Mouse (Mus musculus): ENCODE measurements around the gene Tgfa. TPM values are rescaled to one million over a fixed set of nuclear protein-coding genes. Genes with fewer than 3 reads are reported as not detected.

The Tgfa gene
- polyA plus RNA-seq, 1 experiment from 2014 or later: 7.5 TPM

DNA sequence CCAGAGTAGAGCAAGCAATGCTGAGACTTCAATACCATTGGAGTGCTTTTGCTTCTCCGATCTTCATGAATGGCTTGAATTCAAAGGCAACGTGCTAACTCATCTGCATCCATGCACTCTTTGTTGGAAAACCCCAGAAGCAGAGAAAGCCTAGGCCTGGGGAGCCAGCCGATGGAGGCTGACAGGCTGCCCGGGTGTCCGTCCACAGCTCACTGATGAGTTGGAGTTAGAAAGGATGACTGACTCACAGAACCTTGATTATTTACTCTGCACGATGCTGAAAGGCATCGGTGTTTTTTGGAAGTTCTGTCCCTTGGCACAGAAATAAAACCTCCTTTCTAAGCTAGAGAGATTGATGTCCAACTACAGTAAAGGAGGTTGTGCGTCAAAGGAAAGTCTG, 55.8 kb downstream of the Tgfa start:
- WGBS: 86% methylated on average over 8 of the region's 8 CpGs
- Histone ChIP-seq H3K4me3 (ENCODE audit: low read depth, low read length) (no peak overlapping the region), H3K4me1 (replicated peaks; ENCODE audit: control insufficient read depth, insufficient read depth, low read length) (no peaks in the 10 kb centered on the region), H3K27ac (ENCODE audit: low read depth, low read length) (no peak overlapping the region), H3K27me3 (replicated peaks; ENCODE audit: control insufficient read depth, insufficient read depth, low read length) (no peaks in the 10 kb centered on the region), H3K9me3 (ENCODE audit: control insufficient read depth) (no peaks in the 10 kb centered on the region), H3K4me2 (replicated peaks; ENCODE audit: low read depth) (no peak overlapping the region), H3K9ac (ENCODE audit: low read depth, low read length) (no peak overlapping the region), H3K36me3 (ENCODE audit: control insufficient read depth, insufficient read depth) (no peaks in the 10 kb centered on the region; the same call in 1 of the 2 replicates)
- no peak for TF ChIP-seq CTCF (IDR thresholded peaks at IDR 0.05; ENCODE audit: low read depth)
- ATAC-seq: no peak

DNA sequence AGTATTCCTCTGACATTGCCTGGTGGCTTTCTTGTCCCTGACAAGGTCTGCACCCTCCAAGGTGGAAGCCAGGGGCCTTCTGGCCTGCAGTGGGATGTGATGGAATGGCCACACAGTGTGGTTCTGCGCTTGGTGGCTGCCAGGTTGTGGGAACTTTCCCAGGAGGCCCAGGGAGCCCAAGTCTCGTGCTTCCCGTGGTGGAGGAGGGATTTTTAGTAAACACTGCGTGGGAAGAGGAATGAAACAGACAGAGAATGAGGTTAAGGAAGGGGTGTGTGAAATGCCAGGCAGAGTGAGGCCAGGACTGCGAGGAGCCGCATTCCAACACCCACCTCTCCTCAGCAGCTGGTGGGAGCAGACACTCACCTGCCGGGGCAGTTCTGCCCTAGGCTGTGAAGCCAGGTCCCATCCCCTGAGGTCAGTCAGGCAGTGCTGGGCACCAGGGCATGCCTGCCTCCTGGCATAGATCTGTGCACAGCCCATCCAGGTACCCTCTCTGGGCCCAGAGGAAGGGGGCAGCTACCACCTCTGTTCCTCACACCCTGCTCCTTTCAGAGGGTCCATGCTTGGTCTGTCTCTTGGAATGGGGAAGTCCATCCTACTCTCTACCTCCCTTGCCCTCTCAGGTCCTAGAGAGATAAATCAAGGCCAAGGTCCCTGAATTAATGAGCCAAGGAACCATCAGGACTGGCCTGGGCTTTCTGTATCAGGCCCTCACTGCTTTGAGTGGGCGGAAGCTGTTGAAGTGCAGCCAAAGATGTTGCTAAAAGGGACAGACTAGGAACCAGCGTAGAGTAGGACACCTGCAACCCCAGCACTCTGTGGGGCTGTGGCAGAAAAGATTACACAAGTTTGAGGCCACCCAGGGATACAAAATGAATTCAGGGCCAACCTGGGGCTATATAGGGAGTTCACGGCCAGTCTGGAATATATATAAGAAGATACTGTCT, 57.4 kb downstream of the Tgfa start:
- no peaks in the 10 kb centered on the region for H3K27me3 ChIP-seq (replicated peaks; ENCODE audit: control insufficient read depth, insufficient read depth, low read length)
- H3K4me3 ChIP-seq (ENCODE audit: low read depth, low read length): no peak overlapping the region
- no peak overlapping the region for H3K9ac ChIP-seq (ENCODE audit: low read depth, low read length)
- H3K36me3 ChIP-seq (ENCODE audit: control insufficient read depth, insufficient read depth): no peaks in the 10 kb centered on the region; the same call in 1 of the 2 replicates
- H3K9me3 ChIP-seq (ENCODE audit: control insufficient read depth): no peaks in the 10 kb centered on the region
- H3K4me1 ChIP-seq (replicated peaks; ENCODE audit: control insufficient read depth, insufficient read depth, low read length): no peaks in the 10 kb centered on the region
- no peak for TF ChIP-seq CTCF (IDR thresholded peaks at IDR 0.05; ENCODE audit: low read depth)
- 62% methylated on average over 9 of the region's 10 CpGs for WGBS
- no peak for ATAC-seq
- no peak overlapping the region for H3K4me2 ChIP-seq (replicated peaks; ENCODE audit: low read depth)
- H3K27ac ChIP-seq (ENCODE audit: low read depth, low read length): no peak overlapping the region

DNA sequence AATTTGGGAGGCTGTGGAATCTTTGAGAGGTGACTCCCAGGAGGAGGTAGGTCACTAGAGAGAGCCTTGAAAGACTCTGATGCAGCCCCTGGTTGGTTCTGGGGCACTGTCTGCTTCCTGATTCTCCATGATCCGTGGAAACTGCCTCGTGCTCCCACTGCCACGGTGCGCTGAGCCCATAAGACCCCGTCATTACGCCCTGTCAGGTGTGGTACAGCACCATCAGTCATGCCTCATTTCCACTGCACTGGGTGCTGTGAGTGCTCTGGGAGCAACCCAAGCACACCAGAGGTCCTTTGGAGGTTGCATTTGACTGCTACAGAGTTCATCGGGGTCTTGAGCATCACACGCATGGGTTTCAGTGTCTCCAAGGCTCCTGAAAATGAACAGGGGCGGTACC, 60.9 kb downstream of the Tgfa start:
- no peaks in the 10 kb centered on the region for H3K36me3 ChIP-seq (ENCODE audit: control insufficient read depth, insufficient read depth)
- H3K4me2 ChIP-seq (replicated peaks; ENCODE audit: low read depth): no peak overlapping the region
- no peaks in the 10 kb centered on the region for H3K4me1 ChIP-seq (replicated peaks; ENCODE audit: control insufficient read depth, insufficient read depth, low read length)
- no peak overlapping the region for H3K27ac ChIP-seq (ENCODE audit: low read depth, low read length)
- H3K9ac ChIP-seq (ENCODE audit: low read depth, low read length): no peak overlapping the region
- 92% methylated on average over 9 of the region's 9 CpGs for WGBS
- H3K4me3 ChIP-seq (ENCODE audit: low read depth, low read length): no peak overlapping the region
- H3K9me3 ChIP-seq (ENCODE audit: control insufficient read depth): no peaks in the 10 kb centered on the region
- no peaks in the 10 kb centered on the region for H3K27me3 ChIP-seq (replicated peaks; ENCODE audit: control insufficient read depth, insufficient read depth, low read length)
- TF ChIP-seq CTCF (IDR thresholded peaks at IDR 0.05; ENCODE audit: low read depth): no peak
- ATAC-seq: no peak

DNA sequence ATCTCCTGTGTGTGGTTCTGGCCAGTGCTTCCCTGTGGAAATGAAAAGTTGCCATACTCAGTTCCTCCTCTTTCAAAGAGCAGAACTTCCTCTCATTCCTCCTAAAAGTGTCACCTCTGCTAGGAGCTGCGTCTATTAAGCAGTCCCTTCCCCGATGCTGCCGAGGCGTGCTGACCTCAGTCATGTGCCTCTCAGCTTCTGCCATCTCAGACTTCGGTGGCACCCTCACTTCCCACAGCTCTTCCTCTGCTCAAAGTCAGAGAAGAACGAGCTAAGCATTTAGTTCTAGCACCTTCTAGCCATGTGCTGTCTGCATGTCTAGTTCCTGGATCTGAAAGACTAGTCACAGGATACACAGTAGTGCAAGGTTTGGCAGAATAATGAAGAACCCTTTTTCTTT, 64.2 kb downstream of the Tgfa start:
- Histone ChIP-seq H3K9me3 (ENCODE audit: control insufficient read depth) (no peaks in the 10 kb centered on the region), H3K4me3 (ENCODE audit: low read depth, low read length) (no peak overlapping the region), H3K9ac (ENCODE audit: low read depth, low read length) (no peak overlapping the region), H3K4me2 (replicated peaks; ENCODE audit: low read depth) (no peak overlapping the region), H3K4me1 (replicated peaks; ENCODE audit: control insufficient read depth, insufficient read depth, low read length) (no peaks in the 10 kb centered on the region), H3K27ac (ENCODE audit: low read depth, low read length) (no peak overlapping the region), H3K27me3 (replicated peaks; ENCODE audit: control insufficient read depth, insufficient read depth, low read length) (no peaks in the 10 kb centered on the region), H3K36me3 (ENCODE audit: control insufficient read depth, insufficient read depth) (0 out of 2 replicates have a peak, but pooled peaks cover 8% of the 10 kb centered on the region)
- no peak for TF ChIP-seq CTCF (IDR thresholded peaks at IDR 0.05; ENCODE audit: low read depth)
- WGBS: 89% methylated on average over 6 of the region's 6 CpGs
- ATAC-seq: no peak

DNA sequence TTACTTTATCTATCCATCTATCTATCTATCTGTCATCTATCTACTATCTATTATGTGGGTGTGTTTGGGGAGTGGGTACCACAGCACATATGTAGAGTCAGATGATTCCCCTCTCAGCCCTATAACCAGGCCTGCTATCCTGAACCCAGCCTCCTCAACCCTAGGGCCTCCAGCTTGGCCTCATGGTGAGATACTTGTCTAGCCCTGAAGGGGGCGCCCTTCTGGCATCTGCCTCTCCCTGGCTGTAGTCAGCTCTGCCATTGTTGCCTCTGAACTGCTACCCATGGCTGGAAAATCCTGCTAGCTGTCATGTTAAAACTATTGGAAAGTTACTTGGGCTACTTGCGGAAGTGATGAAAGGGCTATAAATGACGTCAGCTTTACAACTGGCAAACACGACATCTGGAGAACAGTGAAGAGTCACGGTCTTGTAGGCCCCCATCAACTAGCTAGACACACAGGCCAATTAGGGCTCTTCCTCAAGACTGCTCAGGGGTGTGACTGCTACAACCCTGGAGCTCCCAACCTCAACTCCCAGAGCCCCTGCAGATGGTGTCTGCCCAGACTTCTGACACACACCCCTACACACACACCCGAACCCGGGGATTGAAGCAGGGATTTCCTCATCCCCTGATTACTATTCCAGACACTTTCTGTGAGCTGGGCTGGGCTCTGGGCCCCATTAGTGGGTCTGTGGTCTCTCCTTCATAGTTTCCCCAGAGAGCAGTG, 65.5 kb downstream of the Tgfa start:
- Histone ChIP-seq H3K36me3 (ENCODE audit: control insufficient read depth, insufficient read depth) (0 out of 2 replicates have a peak, but pooled peaks cover 13% of the 10 kb centered on the region), H3K27me3 (replicated peaks; ENCODE audit: control insufficient read depth, insufficient read depth, low read length) (no peaks in the 10 kb centered on the region), H3K4me2 (replicated peaks; ENCODE audit: low read depth) (no peak overlapping the region), H3K4me3 (ENCODE audit: low read depth, low read length) (no peak overlapping the region), H3K4me1 (replicated peaks; ENCODE audit: control insufficient read depth, insufficient read depth, low read length) (no peaks in the 10 kb centered on the region), H3K9ac (ENCODE audit: low read depth, low read length) (no peak overlapping the region), H3K9me3 (ENCODE audit: control insufficient read depth) (no peaks in the 10 kb centered on the region), H3K27ac (ENCODE audit: low read depth, low read length) (peak overlapping the region; percentile 15; the same call in 1 of the 2 replicates)
- peak; percentile 67 for ATAC-seq
- peak; percentile 57 for TF ChIP-seq CTCF (IDR thresholded peaks at IDR 0.05; ENCODE audit: low read depth)
- 35% methylated on average over 7 of the region's 7 CpGs for WGBS

DNA sequence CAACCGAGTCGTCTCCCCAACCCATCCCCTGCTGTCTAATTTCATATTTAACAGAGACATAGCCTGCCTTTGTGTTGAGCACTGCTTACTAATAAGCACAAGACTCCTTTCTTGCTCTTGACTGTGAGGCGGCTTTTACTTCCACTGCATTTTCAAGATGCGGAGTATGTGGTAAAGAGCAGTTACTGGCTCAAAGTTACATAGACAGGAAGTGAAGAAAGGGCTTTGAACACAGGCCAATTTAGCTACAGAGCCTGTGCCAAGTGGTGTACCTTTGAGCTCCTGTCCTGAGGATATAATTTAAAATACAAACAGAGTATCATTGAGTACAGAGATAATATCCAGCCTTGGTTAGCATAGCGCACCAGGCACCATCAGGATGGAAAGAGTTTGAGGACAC, 71.8 kb downstream of the Tgfa start:
- no peak for ATAC-seq
- Histone ChIP-seq H3K27me3 (replicated peaks; ENCODE audit: control insufficient read depth, insufficient read depth, low read length) (no peaks in the 10 kb centered on the region), H3K4me1 (replicated peaks; ENCODE audit: control insufficient read depth, insufficient read depth, low read length) (no peaks in the 10 kb centered on the region), H3K9ac (ENCODE audit: low read depth, low read length) (no peak overlapping the region), H3K27ac (ENCODE audit: low read depth, low read length) (no peak overlapping the region), H3K36me3 (ENCODE audit: control insufficient read depth, insufficient read depth) (peaks cover 18% of the 10 kb centered on the region; the same call in 1 of the 2 replicates), H3K4me3 (ENCODE audit: low read depth, low read length) (no peak overlapping the region), H3K9me3 (ENCODE audit: control insufficient read depth) (no peaks in the 10 kb centered on the region), H3K4me2 (replicated peaks; ENCODE audit: low read depth) (no peak overlapping the region)
- TF ChIP-seq CTCF (IDR thresholded peaks at IDR 0.05; ENCODE audit: low read depth): no peak
- WGBS: 80% methylated on average over 5 of the region's 5 CpGs

Data from intestine, postnatal 0 days (tissue).